Mouse (Mus musculus) MEL (cell line): Measurements from ENCODE around the gene Rabgap1l.

Experiments
- MYB ChIP-seq: IDR thresholded peaks from 2 replicates; pipeline ENCODE4 v1.6.1; 2011; ENCODE audit warnings: mild to moderate bottlenecking, low read depth, low read length, improper control_type of control experiment
- POLR2A ChIP-seq, 2 experiments: IDR thresholded peaks; 2 replicates each; pipeline ENCODE4 v1.6.1; 2011 to 2012; ENCODE audit warnings: low read length in 2 of 2, mild to moderate bottlenecking in 2 of 2, control low read depth in 1 of 2, improper control_type of control experiment in 1 of 2, low read depth in 1 of 2, moderate library complexity in 1 of 2; ENCODE audit not compliant: control insufficient read depth in 1 of 2, insufficient read depth in 1 of 2, poor library complexity in 1 of 2

DNA sequence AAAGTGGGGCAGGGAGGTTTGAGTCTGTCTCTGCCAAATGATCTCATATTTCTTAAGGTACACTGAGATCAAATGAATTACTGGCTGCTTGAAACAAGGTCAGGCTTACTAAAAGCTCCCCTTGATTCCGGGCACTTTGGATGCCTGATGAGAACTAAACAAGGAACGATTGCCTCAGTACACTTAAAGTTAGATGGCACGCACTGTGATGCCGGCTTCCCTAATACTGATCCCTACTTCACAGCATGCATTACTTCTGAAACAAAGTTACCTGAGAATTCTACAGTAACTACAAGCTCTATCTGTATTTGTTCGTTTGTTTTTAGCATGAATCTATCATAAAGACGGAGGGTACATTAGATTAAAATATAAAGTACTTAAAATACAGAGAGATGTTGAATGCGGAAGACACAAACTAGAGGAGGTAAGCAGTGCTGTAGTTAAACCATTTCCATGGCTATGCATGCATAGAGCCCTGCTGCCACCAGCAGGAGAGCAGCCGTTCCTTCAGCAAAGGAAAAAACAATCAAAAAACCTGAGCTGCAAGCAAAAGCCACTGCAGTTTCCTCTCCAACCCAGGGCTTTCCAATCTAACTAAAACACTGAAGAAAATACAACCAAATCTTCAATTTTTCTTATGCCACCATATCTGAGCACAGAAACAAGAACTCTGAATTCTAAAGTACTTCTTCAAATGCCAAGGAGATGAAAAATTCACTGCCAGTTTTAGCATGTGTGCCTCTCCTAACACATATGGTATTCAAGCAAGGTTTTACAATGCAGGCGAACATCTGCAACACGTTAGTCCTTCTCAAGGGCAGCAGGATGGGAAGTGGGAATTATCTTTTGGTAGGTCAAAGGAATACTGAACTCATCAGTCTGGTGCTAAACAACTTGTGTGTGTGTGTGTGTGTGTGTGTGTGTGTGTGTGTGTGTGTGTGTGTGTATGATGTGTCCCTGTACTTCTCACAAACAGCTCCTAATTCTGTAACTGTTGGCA lies 415.4 kb downstream of the Rabgap1l start:
- TF ChIP-seq POLR2A (IDR thresholded peaks at IDR 0.05; ENCODE audit: control insufficient read depth in 1 of 2, insufficient read depth in 1 of 2, low read depth in 1 of 2, low read length in 2 of 2, poor library complexity in 1 of 2): no peak
- no peak for TF ChIP-seq MYB
